Mouse (Mus musculus) cerebellum, adult 2 months (tissue): ENCODE results near the gene Mast4. TPM values are rescaled to one million over a fixed set of nuclear protein-coding genes. Genes with fewer than 3 reads are reported as not detected.

Experiments used
- DNase-seq, 2 experiments: peaks; one replicate each; pipeline ENCODE4 v3.0.0; 2021
- H3K27ac ChIP-seq: fragments of 200-500 bp; 2 replicates; pipeline ENCODE4 v1.5.1; 2012; ENCODE audit warnings: low read length, control low read depth, inconsistent platforms; ENCODE audit not compliant: insufficient read depth
- H3K27me3 ChIP-seq: fragments of 200-500 bp; 2 replicates; pipeline ENCODE4 v1.6.1; 2012; ENCODE audit warnings: inconsistent platforms, mild to moderate bottlenecking, low read length, moderate library complexity; ENCODE audit not compliant: control insufficient read depth, insufficient read depth
- H3K4me1 ChIP-seq: fragments of 200-500 bp; 2 replicates; pipeline ENCODE4 v1.6.1; 2011; ENCODE audit warnings: low read length; ENCODE audit not compliant: control insufficient read depth, insufficient read depth
- H3K4me3 ChIP-seq: fragments of 200-500 bp; replicated peaks from 2 replicates; pipeline ENCODE3; 2011; ENCODE audit warnings: mild to moderate bottlenecking, low read depth, low read length, control low read depth; ENCODE audit not compliant: insufficient read depth
- CTCF ChIP-seq: fragments of 200-500 bp; IDR thresholded peaks from 2 replicates; pipeline ENCODE4 v1.5.1; 2011; ENCODE audit warnings: low read depth, mild to moderate bottlenecking, control low read depth, low read length, moderate library complexity, borderline replicate concordance; ENCODE audit not compliant: insufficient read depth
- POLR2A ChIP-seq: fragments of 200-500 bp; IDR thresholded peaks from 2 replicates; pipeline ENCODE4 v1.6.1; 2011; ENCODE audit warnings: low read length, control low read depth, borderline replicate concordance; ENCODE audit not compliant: insufficient read depth
- WGBS: fragments of 180-500 bp; shearing (Covaris S2); methylation state at CpG from one replicate; pipeline ENCODE4 v1.1.7; 2018; 5-methylcytosine and 5-hydroxymethylcytosine counted together
- polyA plus RNA-seq: library from polyadenylated mRNA; depleted of rRNA; stranded (reverse); fragments of >200 nt; gene quantifications from 2 replicates; pipeline ENCODE4 v1.2.3, GENCODE M21; 2012

Gene Mast4
- polyA plus RNA-seq, 1 experiment, result 21.2 TPM

DNA sequence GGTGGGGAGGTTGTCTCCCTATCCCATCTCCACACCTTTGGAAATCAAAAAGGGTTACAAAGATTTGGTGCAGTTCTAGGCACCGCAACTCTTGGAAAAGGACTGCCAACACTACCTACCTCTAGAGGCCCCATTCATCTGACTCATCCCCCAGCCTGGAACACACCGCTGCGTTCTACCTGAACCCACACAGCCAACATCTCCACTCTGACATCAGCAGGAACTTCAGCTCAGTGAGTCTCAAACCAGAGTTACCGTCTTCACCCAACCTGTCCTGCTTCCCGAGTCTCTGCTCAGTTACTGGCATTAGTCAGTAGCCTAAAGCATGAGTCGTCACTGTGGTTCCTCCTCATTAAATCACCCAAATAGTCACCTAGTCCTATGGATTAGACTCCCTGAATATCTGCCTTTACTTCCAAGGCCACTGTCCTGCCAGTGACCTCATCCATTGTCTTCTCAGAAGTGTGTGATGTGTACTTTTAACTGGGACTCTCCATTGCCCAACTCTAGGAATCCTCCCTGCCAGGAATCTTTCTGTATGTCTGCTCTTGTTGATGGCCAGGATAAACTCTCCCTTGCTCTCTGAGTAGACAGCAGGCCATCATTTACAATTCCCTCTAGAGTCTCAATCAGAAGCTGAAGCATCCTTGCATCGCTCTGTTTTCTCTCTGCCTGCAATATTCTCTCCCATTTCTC lies 453.8 kb downstream of the Mast4 start:
- DNase-seq, result no peak
- Histone ChIP-seq H3K4me1 (no peaks in the 10 kb centered on the region), H3K27me3 (no peaks in the 10 kb centered on the region), H3K27ac (no peak overlapping the region), H3K4me3 (no peak overlapping the region)
- TF ChIP-seq CTCF (no peak), POLR2A (no peak)
- 96% methylated on average over 7 of the region's 7 CpGs for WGBS

DNA sequence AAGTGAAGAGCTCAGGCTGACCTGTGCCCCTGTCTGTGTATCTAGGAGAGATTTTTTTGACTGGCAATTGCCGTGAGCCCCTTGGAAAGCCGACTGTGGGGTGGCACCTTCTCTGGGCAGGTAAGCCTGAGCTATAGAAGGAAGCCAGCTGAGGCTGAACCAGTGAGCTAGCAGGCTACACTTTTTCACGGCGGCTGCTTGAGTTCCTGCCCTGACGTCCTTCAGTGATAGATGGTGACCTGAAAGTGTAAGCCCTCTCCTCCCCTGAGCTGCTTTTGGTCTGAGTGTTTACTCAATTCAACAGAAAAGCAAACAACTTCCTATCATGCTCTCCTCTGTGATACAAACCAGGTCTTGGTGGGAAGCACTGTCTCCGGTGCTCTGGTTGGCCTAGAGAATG lies 455.7 kb downstream of the Mast4 start:
- Histone ChIP-seq H3K4me1 (no peaks in the 10 kb centered on the region), H3K27me3 (no peaks in the 10 kb centered on the region), H3K27ac (no peak overlapping the region), H3K4me3 (no peak overlapping the region)
- DNase-seq, result no peak
- TF ChIP-seq CTCF (no peak), POLR2A (no peak)
- WGBS, result 82% methylated on average over 6 of the region's 6 CpGs

DNA sequence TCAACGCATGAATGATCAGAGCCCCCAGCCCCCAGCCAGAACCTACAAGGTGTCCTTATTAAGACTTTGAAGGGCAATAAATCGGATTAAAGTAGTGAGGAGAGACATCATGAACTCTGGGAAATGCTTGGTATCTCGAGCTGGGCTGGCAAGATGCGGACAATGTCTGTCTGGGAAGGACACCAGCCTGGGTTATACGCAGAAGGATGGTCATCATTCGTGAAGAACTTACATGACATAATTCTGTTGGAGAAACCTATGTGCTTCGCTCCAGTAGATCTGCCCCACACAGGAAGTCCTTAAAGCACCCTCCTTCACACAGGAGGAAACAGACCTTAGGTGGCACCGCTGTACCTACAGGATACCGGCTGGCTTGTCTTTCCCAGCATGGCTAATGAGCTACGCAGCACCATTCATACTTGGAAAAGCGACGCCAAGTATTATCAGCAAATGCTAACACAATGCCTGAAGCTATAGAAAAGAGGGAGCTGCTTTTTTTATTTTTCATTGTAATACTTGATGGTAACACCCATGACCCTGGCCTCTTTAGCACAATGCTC lies 456.5 kb downstream of the Mast4 start:
- no peaks in the 10 kb centered on the region for H3K4me1 ChIP-seq
- TF ChIP-seq CTCF, result no peak
- 82% methylated on average over 12 of the region's 12 CpGs for whole genome bisulfite sequencing
- no peak overlapping the region for H3K27ac ChIP-seq
- no peak for DNase-seq
- H3K4me3 ChIP-seq, result no peak overlapping the region
- H3K27me3 ChIP-seq, result no peaks in the 10 kb centered on the region

DNA sequence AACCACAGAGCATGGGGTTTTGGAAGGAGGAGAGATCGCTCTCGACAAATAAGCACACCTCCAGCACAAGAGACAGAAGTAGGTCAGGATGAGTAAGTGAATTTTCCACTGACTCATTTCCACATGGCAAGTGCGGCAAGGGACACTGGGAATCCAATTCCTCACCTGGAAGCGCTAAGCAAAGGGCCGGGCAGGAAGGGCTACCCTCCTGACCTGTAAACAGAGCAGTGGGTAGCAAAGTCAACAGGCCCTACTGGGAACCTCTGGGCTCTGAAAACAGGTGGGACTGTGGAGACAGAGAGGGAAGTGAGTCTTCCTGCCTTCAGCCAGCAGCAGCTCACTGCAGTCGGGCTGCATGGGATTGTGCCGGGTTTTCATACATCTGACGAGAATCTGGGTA lies 457.1 kb downstream of the Mast4 start:
- Histone ChIP-seq H3K27ac (no peak overlapping the region), H3K27me3 (no peaks in the 10 kb centered on the region)

DNA sequence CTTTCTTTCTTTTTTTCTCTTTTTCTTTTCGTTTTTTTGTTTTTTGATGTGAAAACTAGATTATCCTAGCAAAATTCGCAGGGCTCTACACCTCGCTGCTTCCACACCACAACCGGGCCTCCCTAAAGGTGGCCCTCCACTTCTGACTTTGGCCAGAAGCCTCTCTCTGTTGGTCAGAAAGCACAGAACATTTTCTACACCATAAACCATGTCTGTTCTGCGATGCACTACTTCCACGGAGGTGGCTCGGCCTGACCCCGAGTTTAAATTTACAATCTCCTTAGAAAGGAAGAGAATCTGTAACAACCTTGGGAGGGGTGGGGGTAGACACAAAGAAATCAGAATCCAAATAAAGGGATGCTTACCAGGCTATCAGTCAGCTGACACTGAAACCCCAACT lies 458.8 kb downstream of the Mast4 start:
- TF ChIP-seq POLR2A (no peak), CTCF (no peak)
- no peak for DNase-seq
- 84% methylated on average over 8 of the region's 8 CpGs for WGBS
- no peak overlapping the region for H3K4me3 ChIP-seq
- H3K4me1 ChIP-seq, result no peaks in the 10 kb centered on the region
- no peak overlapping the region for H3K27ac ChIP-seq
- H3K27me3 ChIP-seq, result no peaks in the 10 kb centered on the region

More for the DNA sequence above, 457.1 kb downstream of the Mast4 start:
- Histone ChIP-seq H3K4me3 (no peak overlapping the region), H3K4me1 (no peaks in the 10 kb centered on the region)
- DNase-seq, result peak in 1 of 2 experiments; percentile 7
- 83% methylated on average over 8 of the region's 8 CpGs for WGBS
- TF ChIP-seq CTCF (no peak), POLR2A (no peak)

DNA sequence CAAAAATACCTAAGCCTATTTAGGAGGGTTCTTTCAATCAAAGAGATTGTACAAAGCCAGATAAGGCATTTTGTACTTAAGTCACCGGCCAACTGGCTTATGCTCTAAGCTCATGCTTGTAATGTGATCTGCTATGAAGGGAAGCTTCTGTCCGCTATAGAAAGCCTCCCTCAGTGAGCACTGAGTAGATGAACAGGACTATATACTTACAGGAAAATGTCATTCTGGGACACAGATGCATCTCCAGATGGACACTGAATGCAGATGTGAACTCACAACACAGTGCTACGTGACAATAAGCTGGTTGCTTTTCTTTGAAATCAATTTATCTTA lies 459.2 kb downstream of the Mast4 start:
- Histone ChIP-seq H3K4me1 (no peaks in the 10 kb centered on the region), H3K27ac (no peak overlapping the region), H3K27me3 (no peaks in the 10 kb centered on the region), H3K4me3 (no peak overlapping the region)
- TF ChIP-seq POLR2A (no peak), CTCF (no peak)
- DNase-seq, result no peak
- WGBS, result 71% methylated on average over 3 of the region's 3 CpGs

DNA sequence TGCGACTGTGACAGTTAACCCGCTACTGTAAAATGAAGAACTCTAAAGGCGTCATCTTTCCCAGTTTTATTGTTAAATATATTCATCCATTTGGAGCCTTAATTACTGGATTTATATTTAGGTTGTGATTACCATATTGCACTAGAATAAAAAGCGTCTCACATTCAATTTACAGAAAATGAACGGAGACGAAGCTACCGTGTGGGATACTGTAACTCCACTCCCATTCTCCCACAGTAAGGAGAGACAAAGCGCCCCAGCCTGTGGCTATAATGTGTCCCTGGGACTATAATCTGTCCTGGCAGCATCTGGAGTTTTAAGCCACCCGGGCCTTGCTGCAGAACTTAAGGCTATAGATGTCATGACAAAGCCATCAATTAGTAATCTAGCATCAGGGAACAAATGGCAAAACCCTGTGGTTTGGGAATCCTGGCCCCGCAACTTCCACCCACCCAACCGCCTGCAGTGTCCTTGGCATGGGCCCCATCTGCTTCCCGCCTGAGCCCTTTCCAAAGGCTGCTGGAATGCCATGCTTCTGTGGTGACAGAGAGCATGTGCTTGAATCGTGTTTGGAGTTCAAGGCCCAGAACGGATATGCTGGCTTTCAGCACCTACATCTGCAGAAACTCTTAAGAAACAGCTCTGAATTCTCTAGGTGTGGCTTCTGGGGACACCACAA lies 459.7 kb downstream of the Mast4 start:
- H3K4me1 ChIP-seq, result no peaks in the 10 kb centered on the region
- TF ChIP-seq CTCF, result no peak
- no peak for TF ChIP-seq POLR2A
- H3K27ac ChIP-seq, result no peak overlapping the region
- peak in 1 of 2 experiments; percentile 12 for DNase-seq
- 53% methylated on average over 14 of the region's 14 CpGs for WGBS
- no peak overlapping the region for H3K4me3 ChIP-seq
- no peaks in the 10 kb centered on the region for H3K27me3 ChIP-seq
